Mouse (Mus musculus) neural tube, embryonic 15.5 days (tissue): Measurements from ENCODE around the gene Gpc4. TPM values are rescaled to one million over a fixed set of nuclear protein-coding genes. Genes with fewer than 3 reads are reported as not detected.

Experiments
- ATAC-seq: fragments of 200-750 bp; cut with Nextera tagmentation; 2 replicates; pipeline ENCODE4 v1.8.0; 2017; ENCODE audit warnings: mild to moderate bottlenecking, moderate TSS enrichment, moderate library complexity; ENCODE audit not compliant: low FRiP score
- H3K27ac ChIP-seq: fragments of 300-500 bp; sonication (generic); replicated peaks from 2 replicates; pipeline ENCODE4 v1.5.1; 2015; ENCODE audit warnings: mild to moderate bottlenecking, inconsistent platforms
- H3K27me3 ChIP-seq: fragments of 300-500 bp; sonication (generic); replicated peaks from 2 replicates; pipeline ENCODE4 v1.6.1; 2015; ENCODE audit warnings: inconsistent platforms
- H3K36me3 ChIP-seq: fragments of 300-500 bp; sonication (generic); 2 replicates; pipeline ENCODE4 v1.6.1; 2015; ENCODE audit warnings: inconsistent platforms
- H3K4me1 ChIP-seq: fragments of 300-500 bp; sonication (generic); 2 replicates; pipeline ENCODE4 v1.6.1; 2015; ENCODE audit warnings: inconsistent platforms
- H3K4me2 ChIP-seq: fragments of 300-500 bp; sonication (generic); 2 replicates; pipeline ENCODE4 v1.6.1; 2015; ENCODE audit warnings: inconsistent platforms, mild to moderate bottlenecking, moderate library complexity
- H3K4me3 ChIP-seq: fragments of 300-500 bp; sonication (generic); replicated peaks from 2 replicates; pipeline ENCODE4 v1.5.1; 2015; ENCODE audit warnings: mild to moderate bottlenecking, inconsistent platforms
- H3K9ac ChIP-seq: fragments of 300-500 bp; sonication (generic); replicated peaks from 2 replicates; pipeline ENCODE4 v1.6.1; 2015; ENCODE audit warnings: mild to moderate bottlenecking, inconsistent platforms
- H3K9me3 ChIP-seq: fragments of 300-500 bp; sonication (generic); replicated peaks from 2 replicates; pipeline ENCODE4 v1.6.1; 2016; ENCODE audit warnings: inconsistent platforms
- WGBS: fragments of 180-500 bp; shearing (Covaris S2); methylation state at CpG from one replicate; pipeline ENCODE4 v1.1.7; 2015; ENCODE audit warnings: mixed read lengths; 5-methylcytosine and 5-hydroxymethylcytosine counted together
- polyA plus RNA-seq: library from polyadenylated mRNA; unstranded; fragments of >200 nt; fragmentation: Nextera tagmentation; extraction: Ambion mirVana; gene quantifications from 2 replicates; pipeline ENCODE4 v1.2.1, GENCODE M21; 2015

Gene Gpc4
- 12.7 and 15.3 TPM in 2 replicates for polyA plus RNA-seq

DNA sequence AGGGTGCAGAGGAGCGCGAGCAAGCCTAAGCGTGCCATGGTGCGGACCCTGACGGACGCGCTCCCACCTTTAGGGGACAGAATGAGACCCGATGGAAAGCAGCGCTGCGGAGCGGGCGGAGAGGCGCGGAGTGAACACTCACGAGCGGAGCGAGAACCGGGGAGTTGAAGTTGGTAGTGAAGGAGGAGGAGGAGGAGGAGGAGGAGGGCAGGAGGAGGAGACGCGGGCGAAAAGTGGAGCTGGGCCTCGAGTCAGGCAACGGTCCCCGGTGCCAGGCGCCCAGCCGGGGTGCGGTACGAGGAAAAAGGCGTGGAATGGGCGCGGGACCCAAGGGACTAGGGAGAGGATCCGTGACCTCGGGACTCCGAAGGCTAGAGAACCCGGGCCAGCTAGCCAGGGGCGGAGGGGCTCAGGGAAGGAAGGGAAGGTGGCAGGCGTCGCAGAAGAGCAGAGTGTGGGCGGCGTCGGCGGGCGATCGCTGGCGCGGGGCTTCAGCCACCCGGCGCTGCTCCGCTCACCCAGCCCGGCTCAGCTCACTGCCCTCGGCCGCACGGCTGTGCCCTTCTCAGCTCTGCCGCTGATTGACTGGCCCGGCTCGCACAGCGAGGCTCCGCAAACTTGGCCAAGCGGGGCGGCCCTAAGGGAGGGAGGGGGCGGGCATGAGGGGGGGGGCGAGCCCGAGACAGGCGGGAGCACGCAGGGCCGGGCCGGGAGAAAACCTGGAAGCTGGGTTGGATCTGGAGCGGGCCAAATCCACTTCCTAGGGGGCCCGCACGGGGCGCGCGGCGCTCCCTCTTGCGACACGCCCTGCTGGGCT lies at the start of gene Gpc4:
TSS of gene Gpc4 (minus strand) at position 515 of the 817 bp plus-strand sequence.
- Histone ChIP-seq H3K36me3 (no peaks in the 10 kb centered on the region), H3K4me3 (peak within 1 kb of the TSS; percentile 50), H3K27me3 (peaks cover 4% of the 10 kb centered on the region; the same call in 1 of the 2 replicates), H3K9me3 (no peaks in the 10 kb centered on the region), H3K4me2 (peak within 1 kb of the TSS; percentile 78), H3K27ac (0 out of 2 replicates have a peak within 1 kb of the TSS, but pooled peaks have one; percentile 23), H3K4me1 (peaks cover 8% of the 10 kb centered on the region), H3K9ac (peak within 1 kb of the TSS; percentile 44)
- peak; percentile 89 for ATAC-seq
- WGBS = 14% methylated on average over 42 of the region's 76 CpGs

DNA sequence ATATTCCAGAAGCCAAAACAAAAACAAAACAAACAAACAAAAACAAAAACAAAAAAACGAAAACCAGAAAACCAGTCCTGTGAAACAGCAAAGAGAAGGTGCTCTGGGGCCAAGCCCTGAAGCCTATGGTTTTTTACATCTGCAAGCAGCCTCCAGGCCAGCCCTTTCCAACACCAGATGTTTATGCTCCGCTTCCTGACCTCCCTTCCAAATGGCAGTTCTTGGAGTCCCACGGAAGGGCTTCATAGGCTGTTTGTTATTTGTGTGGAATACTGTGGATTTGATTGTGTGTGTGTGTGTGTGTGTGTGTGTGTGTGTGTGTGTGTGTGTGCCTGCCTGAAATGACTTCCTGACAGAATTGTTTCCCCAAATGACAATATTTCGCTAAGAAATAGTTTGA lies 47.8 kb upstream of the Gpc4 start:
- Histone ChIP-seq H3K27ac (no peak overlapping the region), H3K9ac (no peak overlapping the region), H3K27me3 (no peaks in the 10 kb centered on the region), H3K36me3 (no peaks in the 10 kb centered on the region), H3K4me3 (no peak overlapping the region), H3K4me1 (no peaks in the 10 kb centered on the region), H3K9me3 (no peaks in the 10 kb centered on the region), H3K4me2 (no peak overlapping the region)
- WGBS = 77% methylated on average over 4 of the region's 4 CpGs
- no peak for ATAC-seq

DNA sequence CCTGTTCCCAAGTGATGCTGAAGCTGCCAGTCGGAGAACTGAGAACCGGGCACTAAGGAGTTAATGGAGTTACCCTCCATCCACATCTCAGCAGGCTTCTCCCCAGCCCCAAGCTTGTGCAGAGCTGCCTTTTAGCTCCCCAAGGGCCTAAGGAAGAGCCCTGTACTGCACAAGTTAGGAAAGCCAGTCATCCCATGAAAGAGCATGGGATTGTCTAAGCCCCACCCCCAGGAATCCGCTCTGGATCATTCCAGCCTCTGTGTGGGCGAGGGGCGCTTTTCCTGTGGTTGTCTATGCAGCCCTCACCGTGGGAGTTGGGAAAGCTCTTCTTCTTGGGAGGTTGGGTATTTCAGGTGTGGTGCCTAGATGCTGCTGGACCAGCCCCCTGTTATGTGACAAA lies 34.8 kb upstream of the Gpc4 start:
- H3K27ac ChIP-seq = no peak overlapping the region
- H3K4me2 ChIP-seq = no peak overlapping the region
- 25% methylated on average over 6 of the region's 6 CpGs for WGBS
- no peak overlapping the region for H3K4me3 ChIP-seq
- no peak overlapping the region for H3K9ac ChIP-seq
- no peak for ATAC-seq
- no peaks in the 10 kb centered on the region for H3K36me3 ChIP-seq
- no peaks in the 10 kb centered on the region for H3K27me3 ChIP-seq
- H3K9me3 ChIP-seq = no peaks in the 10 kb centered on the region
- H3K4me1 ChIP-seq = 0 out of 2 replicates have a peak, but pooled peaks cover 3% of the 10 kb centered on the region

DNA sequence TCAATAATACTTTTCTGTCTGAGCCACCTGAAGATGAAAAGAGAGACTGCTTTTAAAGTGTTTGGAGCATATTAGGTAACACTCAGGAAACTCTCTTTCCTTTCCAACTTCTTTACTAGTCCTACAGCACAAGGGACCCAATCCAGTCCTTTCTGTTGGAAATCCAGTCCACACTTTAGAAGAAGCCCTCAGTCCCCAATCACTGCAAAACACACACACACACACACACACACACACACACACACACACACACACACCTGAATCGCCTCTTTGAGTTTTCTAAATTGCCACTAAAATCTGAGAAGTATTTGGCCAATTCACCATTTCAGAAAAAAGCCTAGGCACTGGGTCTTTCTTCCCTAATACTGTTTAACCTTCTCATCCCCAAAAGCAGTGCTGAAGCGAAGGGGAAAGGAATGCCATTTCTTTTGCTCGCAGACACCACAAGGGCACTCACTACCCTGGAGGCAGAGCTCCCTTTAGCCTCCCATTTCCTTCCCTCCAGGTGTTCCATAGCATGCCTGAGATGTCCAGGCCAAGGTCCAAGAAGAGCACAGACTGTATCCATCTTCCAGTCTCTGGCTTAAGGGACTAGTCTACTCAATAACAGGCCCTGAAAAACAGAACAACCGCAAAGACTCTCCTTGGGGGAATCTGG lies 28.4 kb upstream of the Gpc4 start:
- Histone ChIP-seq H3K9me3 (no peaks in the 10 kb centered on the region), H3K4me1 (peaks cover 2% of the 10 kb centered on the region; the same call in 1 of the 2 replicates), H3K27ac (no peak overlapping the region), H3K9ac (no peak overlapping the region), H3K4me2 (no peak overlapping the region), H3K4me3 (no peak overlapping the region), H3K27me3 (no peaks in the 10 kb centered on the region), H3K36me3 (no peaks in the 10 kb centered on the region)
- 30% methylated on average over 4 of the region's 4 CpGs for WGBS
- ATAC-seq = no peak

DNA sequence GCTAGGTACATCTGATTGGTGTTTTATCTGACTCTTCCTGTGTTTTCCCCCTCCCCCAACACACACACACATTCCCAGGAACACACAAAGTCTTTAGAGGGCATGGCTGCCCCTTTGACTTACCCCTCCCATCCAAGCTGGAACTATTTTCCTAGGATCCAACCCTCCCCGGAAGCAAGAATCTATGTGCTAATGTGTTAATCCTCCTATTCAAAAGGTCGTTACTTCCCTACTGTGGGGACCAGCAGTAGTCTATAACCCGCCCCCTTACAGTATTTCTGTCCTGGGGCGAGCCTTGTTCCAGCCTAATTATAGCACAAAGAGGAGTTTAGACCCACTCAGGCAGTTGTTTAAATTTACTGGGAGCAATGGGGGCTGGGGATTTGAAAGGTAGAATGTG lies 24.0 kb upstream of the Gpc4 start:
- Histone ChIP-seq H3K9ac (no peak overlapping the region), H3K4me1 (peaks cover 2% of the 10 kb centered on the region; the same call in 1 of the 2 replicates), H3K4me2 (no peak overlapping the region), H3K9me3 (no peaks in the 10 kb centered on the region), H3K4me3 (no peak overlapping the region), H3K36me3 (no peaks in the 10 kb centered on the region), H3K27me3 (no peaks in the 10 kb centered on the region), H3K27ac (no peak overlapping the region)
- ATAC-seq = no peak
- WGBS = 39% methylated on average over 4 of the region's 4 CpGs

DNA sequence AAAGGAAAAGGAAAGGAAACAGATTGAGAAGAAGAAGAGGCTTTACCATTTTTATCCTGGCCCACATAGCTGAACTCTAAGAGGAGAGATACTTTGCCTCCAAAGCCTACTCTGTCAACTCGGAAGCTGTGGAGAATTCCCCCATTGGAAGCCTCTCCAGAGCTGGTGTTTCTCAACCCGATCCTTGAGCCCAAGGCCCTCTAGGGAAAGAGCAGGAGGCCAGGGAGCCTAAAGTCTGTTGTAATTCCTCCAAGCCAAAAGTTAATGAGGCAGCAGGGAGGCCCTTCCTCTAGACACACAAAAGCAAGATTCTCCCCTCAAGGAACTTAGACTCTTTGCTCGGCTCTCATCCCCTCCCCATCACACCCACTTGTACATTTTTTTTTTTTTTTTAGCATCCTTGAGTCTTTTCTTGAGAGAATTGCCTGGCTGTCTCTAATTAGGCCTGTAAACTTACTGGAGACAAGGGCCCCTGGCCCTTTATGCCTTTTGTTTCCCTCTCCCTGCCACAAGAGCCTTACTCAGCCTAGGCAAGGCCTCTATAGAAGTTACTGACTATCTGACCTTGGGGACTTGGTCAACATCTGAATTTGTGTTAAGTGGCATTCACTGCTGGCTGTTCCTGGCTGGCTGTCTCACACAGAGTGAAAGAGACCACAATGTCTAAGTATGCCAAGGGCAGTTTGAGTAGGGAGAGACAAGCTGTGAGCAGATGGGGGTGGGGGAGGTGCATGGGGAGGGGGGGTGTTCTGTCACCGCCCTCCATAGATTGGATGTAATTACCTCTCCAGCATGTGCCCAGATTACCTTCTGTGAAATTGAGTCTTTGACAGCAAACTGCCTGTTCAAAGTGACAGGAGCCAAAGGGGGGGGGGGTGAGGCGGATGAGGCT lies 18.7 kb upstream of the Gpc4 start:
- no peak overlapping the region for H3K4me2 ChIP-seq
- H3K4me3 ChIP-seq = no peak overlapping the region
- H3K9ac ChIP-seq = no peak overlapping the region
- H3K36me3 ChIP-seq = no peaks in the 10 kb centered on the region
- 21% methylated on average over 5 of the region's 5 CpGs for WGBS
- no peak for ATAC-seq
- no peaks in the 10 kb centered on the region for H3K9me3 ChIP-seq
- no peaks in the 10 kb centered on the region for H3K27me3 ChIP-seq
- no peak overlapping the region for H3K27ac ChIP-seq
- H3K4me1 ChIP-seq = no peaks in the 10 kb centered on the region

DNA sequence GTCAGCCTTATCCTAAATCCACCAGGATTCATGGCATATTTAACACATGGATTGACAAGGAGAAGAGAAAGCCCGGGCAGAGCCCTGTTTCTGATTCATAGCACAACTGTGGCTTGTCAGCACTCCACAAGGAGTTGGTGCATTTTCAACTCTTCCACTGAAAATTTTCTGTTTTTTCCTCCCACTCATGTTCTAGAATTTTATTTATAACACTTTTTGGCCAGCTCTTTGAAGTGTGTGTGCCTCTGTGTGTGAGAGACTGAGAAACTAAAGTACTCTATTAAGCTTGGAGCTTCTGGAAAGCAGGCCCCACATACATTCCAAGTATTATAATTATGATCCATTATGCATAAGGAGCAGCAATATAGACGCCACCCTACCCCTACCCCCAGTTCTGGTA lies 16.3 kb upstream of the Gpc4 start:
- no peaks in the 10 kb centered on the region for H3K9me3 ChIP-seq

DNA sequence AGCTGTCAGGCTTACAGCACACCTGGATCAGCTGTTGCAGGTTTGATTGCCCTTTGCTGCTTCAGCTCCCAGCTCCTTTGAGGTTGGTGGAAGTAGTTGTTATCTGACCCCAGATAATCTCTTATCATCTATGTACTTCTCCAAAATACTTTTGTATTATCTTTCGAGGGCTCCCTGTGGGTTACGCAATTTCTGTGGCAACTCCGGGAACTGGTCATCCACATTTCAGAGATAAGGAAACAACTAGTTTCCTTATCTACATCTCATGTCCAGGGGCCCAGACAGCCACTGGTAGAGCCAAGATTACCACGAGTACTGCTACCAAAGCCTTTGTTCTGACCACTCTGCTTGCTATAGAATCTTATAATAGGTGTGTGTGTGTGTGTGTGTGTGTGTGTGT lies 12.0 kb upstream of the Gpc4 start:
- WGBS = 85% methylated on average over 4 of the region's 4 CpGs
- no peak overlapping the region for H3K27ac ChIP-seq
- no peak for ATAC-seq

More for the DNA sequence above, 16.3 kb upstream of the Gpc4 start:
- Histone ChIP-seq H3K4me3 (no peak overlapping the region), H3K27ac (no peak overlapping the region), H3K4me2 (no peak overlapping the region), H3K9ac (no peak overlapping the region), H3K27me3 (no peaks in the 10 kb centered on the region), H3K4me1 (no peaks in the 10 kb centered on the region), H3K36me3 (no peaks in the 10 kb centered on the region)
- WGBS = 61% methylated on average over 2 of the region's 2 CpGs
- ATAC-seq = no peak

DNA sequence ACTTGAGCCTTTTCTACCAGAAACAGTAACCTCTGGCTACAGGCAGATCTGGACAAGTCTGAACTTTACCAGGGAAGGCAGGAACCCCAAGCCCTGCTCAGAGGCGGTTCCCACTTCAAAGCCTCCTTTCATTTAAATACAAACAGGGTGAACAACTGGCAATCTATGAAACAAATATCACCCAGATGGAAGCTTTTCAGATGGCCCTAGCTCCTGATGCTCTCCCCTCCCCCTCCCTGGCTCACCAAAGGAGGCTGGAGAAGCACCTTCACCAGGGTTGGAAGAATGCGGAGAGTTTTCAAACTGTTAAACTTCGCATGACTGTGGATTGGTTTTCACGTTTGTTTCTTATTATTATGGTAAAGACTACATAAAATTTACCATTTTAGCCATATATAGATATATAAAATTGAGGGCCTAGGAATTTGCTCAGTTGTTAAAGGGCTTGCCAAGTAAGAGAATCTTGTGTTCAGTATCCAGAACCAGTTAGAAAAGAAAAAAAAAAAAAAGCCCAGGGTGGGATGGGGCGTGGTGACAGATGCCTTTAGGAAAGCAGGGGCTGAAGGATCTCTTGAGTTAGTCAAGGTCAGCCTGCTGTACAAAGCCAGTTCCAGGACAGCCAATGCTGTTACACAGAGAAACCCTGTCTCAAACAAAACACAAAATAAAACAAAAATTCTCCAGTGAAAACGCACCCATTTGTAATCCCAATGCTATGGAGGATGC lies 2.6 kb upstream of the Gpc4 start:
- Histone ChIP-seq H3K4me1 (peaks cover 8% of the 10 kb centered on the region), H3K36me3 (no peaks in the 10 kb centered on the region), H3K4me3 (no peak overlapping the region), H3K27me3 (peaks cover 4% of the 10 kb centered on the region; the same call in 1 of the 2 replicates), H3K9ac (no peak overlapping the region), H3K4me2 (no peak overlapping the region), H3K9me3 (no peaks in the 10 kb centered on the region), H3K27ac (no peak overlapping the region)
- 49% methylated on average over 6 of the region's 6 CpGs for WGBS
- no peak for ATAC-seq

More for the DNA sequence above, 12.0 kb upstream of the Gpc4 start:
- no peak overlapping the region for H3K4me2 ChIP-seq
- H3K9me3 ChIP-seq = no peaks in the 10 kb centered on the region
- H3K27me3 ChIP-seq = no peaks in the 10 kb centered on the region
- no peak overlapping the region for H3K9ac ChIP-seq
- no peaks in the 10 kb centered on the region for H3K4me1 ChIP-seq
- H3K4me3 ChIP-seq = no peak overlapping the region
- no peaks in the 10 kb centered on the region for H3K36me3 ChIP-seq

DNA sequence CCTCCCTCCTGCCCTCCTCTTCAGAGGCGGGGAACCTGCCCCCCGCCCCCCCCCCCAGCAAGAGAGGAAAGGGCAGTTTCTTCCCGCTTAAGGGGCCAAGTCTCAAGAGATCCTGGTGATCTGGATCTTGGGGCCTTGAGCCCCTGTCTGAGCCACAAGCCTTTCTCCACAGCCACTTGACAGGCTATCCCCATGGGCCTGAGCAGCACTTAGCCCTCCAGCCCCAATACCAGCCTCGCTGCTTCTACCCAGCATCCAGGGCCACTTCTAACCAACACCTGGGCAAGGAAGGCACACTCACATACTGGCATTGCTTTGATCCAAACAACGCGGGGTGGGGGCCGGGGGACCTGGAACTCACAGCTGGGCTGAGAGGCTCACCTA lies 495 bp upstream of the Gpc4 start:
- no peak overlapping the region for H3K9ac ChIP-seq
- WGBS = 20% methylated on average over 5 of the region's 7 CpGs

More for the DNA sequence above, 495 bp upstream of the Gpc4 start:
- peaks cover 8% of the 10 kb centered on the region for H3K4me1 ChIP-seq
- H3K27ac ChIP-seq = no peak overlapping the region
- peak; percentile 51; the same call in 1 of the 2 replicates for ATAC-seq
- no peaks in the 10 kb centered on the region for H3K36me3 ChIP-seq
- H3K4me2 ChIP-seq = peak overlapping the region; percentile 78
- H3K9me3 ChIP-seq = no peaks in the 10 kb centered on the region
- peak overlapping the region; percentile 50 for H3K4me3 ChIP-seq
- H3K27me3 ChIP-seq = peaks cover 4% of the 10 kb centered on the region; the same call in 1 of the 2 replicates
